Mouse (Mus musculus) limb, embryonic 14.5 days (tissue): ENCODE data around the gene Utp15. TPM values are rescaled to one million over a fixed set of nuclear protein-coding genes. Genes with fewer than 3 reads are reported as not detected.

ENCODE experiments used
- ATAC-seq: fragments of 200-750 bp; cut with Nextera tagmentation; 2 replicates; pipeline ENCODE4 v1.8.0; 2017; ENCODE audit warnings: low read depth, moderate number of reproducible peaks, moderate TSS enrichment; ENCODE audit not compliant: low FRiP score
- DNase-seq: peaks from one replicate; pipeline ENCODE4 v3.0.0-alpha.2; 2015; ENCODE audit warnings: low spot score
- H3K27ac ChIP-seq: fragments of 300-500 bp; sonication (generic); replicated peaks from 2 replicates; pipeline ENCODE4 v1.5.1; 2014; ENCODE audit warnings: low read depth, mild to moderate bottlenecking, low read length, moderate library complexity, mixed read lengths
- H3K27me3 ChIP-seq: fragments of 300-500 bp; sonication (generic); 2 replicates; pipeline ENCODE4 v1.6.1; 2014; ENCODE audit warnings: low read length, mixed read lengths; ENCODE audit not compliant: control insufficient read depth, insufficient read depth
- H3K36me3 ChIP-seq: fragments of 300-500 bp; sonication (generic); 2 replicates; pipeline ENCODE4 v1.6.1; 2014; ENCODE audit warnings: mild to moderate bottlenecking, low read length, moderate library complexity, mixed read lengths; ENCODE audit not compliant: control insufficient read depth, insufficient read depth
- H3K4me1 ChIP-seq: fragments of 300-500 bp; sonication (generic); 2 replicates; pipeline ENCODE4 v1.6.1; 2014; ENCODE audit warnings: antibody characterized with exemption, low read length, mixed read lengths; ENCODE audit not compliant: control insufficient read depth, insufficient read depth
- H3K4me2 ChIP-seq: fragments of 300-500 bp; sonication (generic); replicated peaks from 2 replicates; pipeline ENCODE4 v1.6.1; 2014; ENCODE audit warnings: low read depth, mild to moderate bottlenecking, low read length, moderate library complexity; ENCODE audit not compliant: severe bottlenecking
- H3K4me3 ChIP-seq: fragments of 300-500 bp; sonication (generic); replicated peaks from 2 replicates; pipeline ENCODE4 v1.5.1; 2014; ENCODE audit warnings: low read length
- H3K9ac ChIP-seq: fragments of 300-500 bp; sonication (generic); 2 replicates; pipeline ENCODE4 v1.6.1; 2014; ENCODE audit warnings: mild to moderate bottlenecking, low read depth, low read length, moderate library complexity; ENCODE audit not compliant: severe bottlenecking
- H3K9me3 ChIP-seq: fragments of 300-500 bp; sonication (generic); 2 replicates; pipeline ENCODE4 v1.6.1; 2016; ENCODE audit warnings: low read length; ENCODE audit not compliant: control insufficient read depth
- POLR2A ChIP-seq: fragments of 200-500 bp; IDR thresholded peaks from 2 replicates; pipeline ENCODE4 v1.8.0; 2012; ENCODE audit warnings: inconsistent platforms, mild to moderate bottlenecking, moderate library complexity, borderline replicate concordance; ENCODE audit not compliant: insufficient read depth, insufficient read length; ENCODE audit errors: extremely low read depth
- WGBS: fragments of 180-500 bp; shearing (Covaris S2); extraction: QIAGEN DNeasy Blood & Tissue Kit; methylation state at CpG from one replicate; pipeline ENCODE4 v1.1.7; 2014; 5-methylcytosine and 5-hydroxymethylcytosine counted together
- polyA plus RNA-seq, 2 experiments: library from polyadenylated mRNA; depleted of rRNA in 1 of 2; stranded (reverse) in 1 of 2; unstranded in 1 of 2; fragments of >200 nt; fragmentation: Nextera tagmentation in 1 of 2; extraction: Ambion mirVana in 1 of 2; gene quantifications; 2 replicates each; pipeline versions ENCODE4 v1.2.1 to v1.2.3; 2012 to 2014

Gene Utp15
- polyA plus RNA-seq, 2 experiments: 19.2 to 25.3 TPM

DNA sequence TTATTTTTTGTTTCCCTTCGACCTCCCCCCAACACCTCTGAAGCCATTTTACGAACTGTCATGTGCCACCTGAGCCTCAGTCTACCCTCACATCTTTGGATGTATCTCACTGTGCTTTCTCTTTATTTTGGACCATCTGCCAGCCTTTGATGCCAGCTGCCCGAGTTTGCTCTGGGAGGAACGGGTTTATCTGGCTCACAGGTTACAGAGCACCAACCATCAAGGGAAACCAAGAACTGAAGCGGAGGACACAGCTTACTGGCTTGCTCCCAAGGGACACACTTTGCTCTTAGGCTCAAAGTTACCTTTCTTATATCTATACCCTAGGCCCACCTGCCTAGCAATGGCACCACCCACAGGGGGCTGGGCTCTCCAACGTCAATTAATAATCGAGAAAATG, 17.5 kb downstream of the Utp15 start:
- DNase-seq (no peak), ATAC-seq (no peak)
- Histone ChIP-seq H3K4me2 (no peak overlapping the region), H3K9ac (no peak overlapping the region), H3K27ac (no peak overlapping the region), H3K27me3 (no peaks in the 10 kb centered on the region), H3K36me3 (peaks cover 31% of the 10 kb centered on the region), H3K4me1 (no peaks in the 10 kb centered on the region), H3K9me3 (no peaks in the 10 kb centered on the region), H3K4me3 (no peak overlapping the region)
- no peak for TF ChIP-seq POLR2A
- 69% methylated on average over 7 of the region's 7 CpGs for WGBS

DNA sequence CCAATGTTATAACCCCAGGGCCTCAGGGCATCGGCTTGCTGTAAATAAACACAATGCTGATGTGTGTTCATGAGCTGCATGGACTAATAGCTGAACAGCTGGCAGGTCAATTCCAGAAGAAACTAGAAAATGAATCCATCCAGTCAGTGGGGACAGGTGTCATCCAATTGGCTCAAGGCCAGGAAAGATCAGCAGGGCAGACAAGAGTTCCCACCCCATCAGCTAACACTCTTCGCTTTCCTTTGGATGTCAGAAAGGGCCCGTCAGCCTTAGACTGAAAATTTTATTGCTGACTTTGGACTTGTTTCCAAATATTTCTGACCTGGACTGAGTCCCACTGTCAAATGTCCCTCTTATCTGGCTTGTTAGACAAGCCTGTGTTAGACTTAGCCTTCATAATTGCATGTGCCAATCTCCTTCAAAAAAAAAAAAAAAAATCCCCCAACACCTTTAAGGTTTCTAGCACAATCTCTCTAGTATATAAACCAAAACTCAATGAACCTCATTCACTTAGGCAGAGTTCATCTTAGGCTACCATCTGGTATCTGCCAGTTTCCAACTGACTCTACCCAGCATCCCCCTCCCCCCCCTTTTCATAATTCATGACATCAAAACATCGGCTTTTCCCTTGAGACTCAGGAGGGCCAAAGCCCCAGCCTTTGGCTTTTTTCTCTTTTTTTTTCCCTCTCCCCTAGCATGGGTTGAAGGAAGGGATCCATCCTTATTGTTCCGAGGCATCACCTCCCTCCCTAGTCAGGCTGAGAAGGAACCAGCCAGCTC, 18.1 kb downstream of the Utp15 start:
- no peaks in the 10 kb centered on the region for H3K27me3 ChIP-seq
- no peaks in the 10 kb centered on the region for H3K4me1 ChIP-seq
- no peak for ATAC-seq
- TF ChIP-seq POLR2A: no peak
- peaks cover 25% of the 10 kb centered on the region for H3K36me3 ChIP-seq
- DNase-seq: no peak
- H3K27ac ChIP-seq: no peak overlapping the region
- H3K4me2 ChIP-seq: no peak overlapping the region
- H3K4me3 ChIP-seq: no peak overlapping the region
- WGBS: 66% methylated on average over 5 of the region's 5 CpGs
- no peaks in the 10 kb centered on the region for H3K9me3 ChIP-seq
- no peak overlapping the region for H3K9ac ChIP-seq

DNA sequence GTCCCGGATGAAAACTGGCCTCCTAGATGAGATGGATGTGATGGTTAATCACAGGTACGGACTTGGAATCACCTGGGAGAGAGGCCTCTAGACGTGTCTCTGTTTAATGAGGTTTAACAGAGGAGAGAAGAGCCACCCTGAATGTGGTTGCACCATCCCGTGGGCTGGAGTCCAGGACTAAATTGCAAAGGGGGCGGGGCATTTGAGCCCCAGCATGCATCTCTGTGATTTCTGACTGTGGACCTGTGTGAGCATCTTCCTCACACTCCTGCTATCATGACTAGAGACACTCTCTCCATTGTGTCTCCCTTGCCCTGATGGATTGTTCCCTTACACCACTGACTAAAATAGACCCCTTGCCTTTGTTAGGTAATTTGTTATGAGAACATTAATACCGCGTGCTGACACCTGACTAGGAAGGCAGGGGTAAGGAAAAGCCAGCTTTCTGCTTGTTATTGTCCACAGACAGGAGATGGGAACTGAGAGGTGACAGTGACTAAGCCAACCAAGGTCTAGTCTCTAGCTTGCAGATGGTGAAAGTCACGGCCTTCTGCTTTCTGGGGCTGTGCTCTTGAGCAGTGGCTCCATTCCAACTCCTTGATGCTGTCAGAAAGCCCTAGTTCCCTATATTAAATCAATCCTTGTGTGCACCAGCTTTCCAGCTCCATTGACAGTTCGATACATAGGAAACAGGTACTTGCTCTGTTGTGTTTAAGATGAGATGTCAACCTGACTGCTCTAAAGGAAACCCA, 21.1 kb downstream of the Utp15 start:
- H3K4me3 ChIP-seq: no peak overlapping the region
- no peak for ATAC-seq
- H3K27me3 ChIP-seq: no peaks in the 10 kb centered on the region
- H3K4me2 ChIP-seq: no peak overlapping the region
- no peaks in the 10 kb centered on the region for H3K4me1 ChIP-seq
- H3K36me3 ChIP-seq: no peaks in the 10 kb centered on the region
- H3K9me3 ChIP-seq: no peaks in the 10 kb centered on the region
- no peak overlapping the region for H3K9ac ChIP-seq
- WGBS: 68% methylated on average over 9 of the region's 9 CpGs
- H3K27ac ChIP-seq: no peak overlapping the region
- no peak for DNase-seq
- TF ChIP-seq POLR2A: no peak

DNA sequence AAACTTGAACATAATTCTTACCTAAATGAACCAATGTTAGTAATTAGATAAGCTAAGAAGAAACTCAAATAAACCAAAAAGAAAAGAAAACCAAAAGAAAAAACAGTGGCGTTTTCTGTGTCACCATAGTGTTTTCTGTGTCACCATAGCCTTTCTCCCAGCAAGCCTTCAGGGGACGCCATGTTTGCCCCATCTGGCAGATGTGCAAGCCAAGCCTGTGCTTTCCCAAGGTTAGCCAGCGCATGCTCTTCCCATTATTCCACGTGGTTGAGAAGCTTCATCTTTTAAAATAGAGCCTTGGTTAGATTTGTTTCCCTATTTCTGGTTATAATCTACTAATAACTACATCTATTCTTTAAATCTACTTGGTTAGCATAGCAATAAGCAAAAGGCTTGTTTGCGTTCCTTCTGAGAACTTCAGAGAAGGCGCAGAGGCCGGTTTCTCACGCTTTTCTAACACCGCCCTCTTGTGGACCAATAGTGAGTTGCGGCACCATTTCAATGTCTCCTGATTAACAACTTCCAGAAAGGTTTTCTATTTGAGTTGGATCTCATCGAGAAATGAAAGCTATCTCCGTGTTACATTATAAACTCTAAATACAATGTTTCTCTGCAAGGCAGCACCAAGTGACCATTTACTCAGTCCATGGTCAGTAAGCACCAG, 22.7 kb downstream of the Utp15 start:
- WGBS: 22% methylated on average over 12 of the region's 12 CpGs
- ATAC-seq: no peak

DNA sequence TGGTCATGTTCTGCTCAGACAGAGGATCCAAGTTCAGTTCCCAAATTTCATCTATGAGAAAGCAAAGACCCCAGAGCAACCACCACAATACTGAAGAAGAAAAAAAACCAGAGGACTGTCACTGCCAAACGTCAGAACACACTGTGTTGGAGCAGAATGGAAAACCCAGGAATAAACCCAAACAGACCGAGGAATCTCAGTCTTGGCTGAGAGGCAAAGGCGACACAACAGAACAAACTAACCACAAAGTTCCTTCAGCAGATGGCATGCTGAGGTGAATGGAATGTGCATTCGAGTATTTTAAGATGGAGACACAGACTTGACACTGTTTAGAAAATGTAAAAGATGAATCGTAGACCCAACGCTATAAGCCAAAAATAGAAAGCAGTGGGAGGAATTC, 27.4 kb downstream of the Utp15 start:
- no peak for TF ChIP-seq POLR2A
- H3K4me1 ChIP-seq: no peaks in the 10 kb centered on the region
- ATAC-seq (no peak), DNase-seq (no peak)
- WGBS: 70% methylated on average over 6 of the region's 6 CpGs
- no peak overlapping the region for H3K4me3 ChIP-seq
- no peak overlapping the region for H3K4me2 ChIP-seq
- H3K36me3 ChIP-seq: no peaks in the 10 kb centered on the region
- H3K9me3 ChIP-seq: no peaks in the 10 kb centered on the region
- no peaks in the 10 kb centered on the region for H3K27me3 ChIP-seq
- no peak overlapping the region for H3K27ac ChIP-seq
- no peak overlapping the region for H3K9ac ChIP-seq

More for the DNA sequence above, 22.7 kb downstream of the Utp15 start:
- H3K9me3 ChIP-seq: no peaks in the 10 kb centered on the region
- H3K9ac ChIP-seq: no peak overlapping the region
- no peak for TF ChIP-seq POLR2A
- H3K4me3 ChIP-seq: no peak overlapping the region
- no peak overlapping the region for H3K4me2 ChIP-seq
- no peaks in the 10 kb centered on the region for H3K27me3 ChIP-seq
- H3K36me3 ChIP-seq: no peaks in the 10 kb centered on the region
- H3K4me1 ChIP-seq: no peaks in the 10 kb centered on the region
- DNase-seq: peak; percentile 83
- no peak overlapping the region for H3K27ac ChIP-seq
